Mouse (Mus musculus) midbrain, embryonic 16.5 days (tissue): ENCODE data around the gene Nat8f4. TPM values are rescaled to one million over a fixed set of nuclear protein-coding genes. Genes with fewer than 3 reads are reported as not detected.

ENCODE experiments used
- ATAC-seq: fragments of 200-750 bp; cut with Nextera tagmentation; 2 replicates; pipeline ENCODE4 v1.8.0; 2017; ENCODE audit warnings: moderate TSS enrichment
- H3K27ac ChIP-seq: fragments of 300-500 bp; sonication (generic); 2 replicates; pipeline ENCODE4 v1.5.1; 2014; ENCODE audit warnings: mild to moderate bottlenecking, low read length, mixed read lengths
- H3K27me3 ChIP-seq: fragments of 300-500 bp; sonication (generic); 2 replicates; pipeline ENCODE4 v1.6.1; 2014; ENCODE audit warnings: low read depth, low read length, mixed read lengths; ENCODE audit not compliant: control insufficient read depth, insufficient read depth
- H3K36me3 ChIP-seq: fragments of 300-500 bp; sonication (generic); 2 replicates; pipeline ENCODE4 v1.6.1; 2014; ENCODE audit warnings: mild to moderate bottlenecking, low read length, moderate library complexity, mixed read lengths; ENCODE audit not compliant: control insufficient read depth, insufficient read depth
- H3K4me1 ChIP-seq: fragments of 300-500 bp; sonication (generic); 2 replicates; pipeline ENCODE4 v1.6.1; 2014; ENCODE audit warnings: mild to moderate bottlenecking, low read length, mixed read lengths; ENCODE audit not compliant: control insufficient read depth, insufficient read depth
- H3K4me2 ChIP-seq: fragments of 300-500 bp; sonication (generic); 2 replicates; pipeline ENCODE4 v1.6.1; 2014; ENCODE audit warnings: mild to moderate bottlenecking, low read length, mixed read lengths
- H3K4me3 ChIP-seq: fragments of 300-500 bp; sonication (generic); 2 replicates; pipeline ENCODE4 v1.5.1; 2014; ENCODE audit warnings: low read depth, mild to moderate bottlenecking, low read length, moderate library complexity, mixed read lengths
- H3K9ac ChIP-seq: fragments of 300-500 bp; sonication (generic); 2 replicates; pipeline ENCODE4 v1.6.1; 2014; ENCODE audit warnings: low read depth, low read length, mixed read lengths
- H3K9me3 ChIP-seq: fragments of 300-500 bp; sonication (generic); replicated peaks from 2 replicates; pipeline ENCODE4 v1.6.1; 2014; ENCODE audit warnings: mild to moderate bottlenecking, low read length, mixed read lengths; ENCODE audit not compliant: control insufficient read depth, poor library complexity, severe bottlenecking
- WGBS: fragments of 180-500 bp; shearing (Covaris S2); extraction: QIAGEN DNeasy Blood & Tissue Kit; methylation state at CpG from one replicate; pipeline ENCODE4 v1.1.7; 2014; 5-methylcytosine and 5-hydroxymethylcytosine counted together
- polyA plus RNA-seq: library from polyadenylated mRNA; unstranded; fragments of >200 nt; fragmentation: Nextera tagmentation; extraction: Ambion mirVana; gene quantifications from 2 replicates; pipeline ENCODE4 v1.2.1, GENCODE M21; 2015

The Nat8f4 gene
- polyA plus RNA-seq, 1 experiment from 2014 or later: 7.0 TPM

DNA sequence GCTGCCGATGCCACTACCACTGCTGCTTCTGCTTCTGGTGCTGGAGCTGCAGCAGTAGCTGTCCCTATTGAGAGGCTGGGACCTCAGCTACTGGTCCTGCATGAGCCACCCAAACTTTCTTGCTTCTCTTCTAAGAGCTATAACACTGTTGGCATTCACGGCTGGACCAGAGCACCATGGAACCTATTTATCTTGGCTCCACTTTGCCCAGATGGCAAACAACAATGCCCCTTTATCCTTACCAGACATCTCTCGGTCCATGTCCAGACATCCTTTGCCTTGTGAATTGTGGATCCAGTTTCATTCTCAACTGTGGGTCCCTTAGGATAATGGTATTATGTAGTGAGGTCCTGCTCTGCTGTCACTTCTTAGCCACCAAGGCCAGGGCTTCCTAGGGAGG is 43.4 kb downstream of the Nat8f4 start:
- Histone ChIP-seq H3K27ac (no peak overlapping the region), H3K9me3 (no peaks in the 10 kb centered on the region), H3K4me2 (no peak overlapping the region), H3K4me3 (no peak overlapping the region), H3K4me1 (no peaks in the 10 kb centered on the region), H3K36me3 (no peaks in the 10 kb centered on the region), H3K27me3 (no peaks in the 10 kb centered on the region), H3K9ac (no peak overlapping the region)
- no peak for ATAC-seq
- WGBS: 90% methylated on average over 3 of the region's 3 CpGs

DNA sequence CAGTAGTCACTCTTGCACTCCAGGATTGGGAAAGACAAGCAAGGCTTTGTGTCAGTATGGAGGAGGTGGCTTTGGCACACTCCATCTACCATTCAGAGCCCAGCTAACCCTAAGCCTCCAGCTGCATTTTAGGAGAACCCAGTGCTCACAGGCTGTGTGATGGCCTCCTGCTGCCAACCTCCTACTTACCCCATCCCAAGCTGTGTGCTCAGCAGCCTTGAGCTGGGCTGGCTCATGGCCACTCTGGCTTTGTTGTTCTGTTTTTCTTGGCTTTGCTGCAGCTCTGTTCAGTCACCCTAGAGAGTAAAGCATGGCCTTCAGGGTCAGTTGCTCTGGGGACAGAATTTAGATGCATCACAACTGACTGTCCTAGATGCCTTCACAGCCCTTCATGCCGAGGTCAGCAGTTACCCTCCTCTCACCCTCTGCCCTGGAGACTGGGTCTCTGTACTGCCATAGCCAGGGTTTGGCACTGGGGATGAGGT is 48.4 kb downstream of the Nat8f4 start:
- no peak overlapping the region for H3K9ac ChIP-seq
- H3K27me3 ChIP-seq: no peaks in the 10 kb centered on the region
- H3K36me3 ChIP-seq: no peaks in the 10 kb centered on the region
- H3K4me3 ChIP-seq: no peak overlapping the region
- no peaks in the 10 kb centered on the region for H3K9me3 ChIP-seq
- no peak overlapping the region for H3K27ac ChIP-seq
- peak; percentile 91 for ATAC-seq
- H3K4me2 ChIP-seq: no peak overlapping the region
- no peaks in the 10 kb centered on the region for H3K4me1 ChIP-seq
- 67% methylated on average over 1 of the region's 1 CpGs for WGBS

DNA sequence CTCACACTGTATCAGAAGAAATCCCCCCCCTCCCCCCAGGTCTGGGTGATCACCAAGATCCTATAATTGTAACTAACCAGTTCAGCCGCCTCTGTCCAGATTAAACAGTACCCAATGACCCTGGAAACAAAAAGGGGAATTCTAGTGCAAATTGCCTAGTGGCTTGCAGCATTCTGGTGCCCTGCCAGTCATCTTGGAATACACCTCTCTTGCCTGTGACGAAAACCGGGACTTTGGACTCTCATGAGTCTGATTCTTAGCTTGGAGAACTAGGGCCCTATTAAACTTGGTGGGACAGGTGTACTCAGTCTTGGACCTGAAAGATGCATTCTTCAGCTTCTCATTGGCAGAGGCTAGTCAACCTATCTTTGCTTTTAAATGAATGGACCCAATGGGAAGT is 51.2 kb downstream of the Nat8f4 start:
- Histone ChIP-seq H3K4me3 (no peak overlapping the region), H3K4me2 (no peak overlapping the region), H3K9ac (no peak overlapping the region), H3K36me3 (no peaks in the 10 kb centered on the region), H3K27me3 (no peaks in the 10 kb centered on the region), H3K27ac (no peak overlapping the region), H3K4me1 (no peaks in the 10 kb centered on the region), H3K9me3 (no peaks in the 10 kb centered on the region)
- ATAC-seq: no peak
- 65% methylated on average over 3 of the region's 3 CpGs for WGBS

DNA sequence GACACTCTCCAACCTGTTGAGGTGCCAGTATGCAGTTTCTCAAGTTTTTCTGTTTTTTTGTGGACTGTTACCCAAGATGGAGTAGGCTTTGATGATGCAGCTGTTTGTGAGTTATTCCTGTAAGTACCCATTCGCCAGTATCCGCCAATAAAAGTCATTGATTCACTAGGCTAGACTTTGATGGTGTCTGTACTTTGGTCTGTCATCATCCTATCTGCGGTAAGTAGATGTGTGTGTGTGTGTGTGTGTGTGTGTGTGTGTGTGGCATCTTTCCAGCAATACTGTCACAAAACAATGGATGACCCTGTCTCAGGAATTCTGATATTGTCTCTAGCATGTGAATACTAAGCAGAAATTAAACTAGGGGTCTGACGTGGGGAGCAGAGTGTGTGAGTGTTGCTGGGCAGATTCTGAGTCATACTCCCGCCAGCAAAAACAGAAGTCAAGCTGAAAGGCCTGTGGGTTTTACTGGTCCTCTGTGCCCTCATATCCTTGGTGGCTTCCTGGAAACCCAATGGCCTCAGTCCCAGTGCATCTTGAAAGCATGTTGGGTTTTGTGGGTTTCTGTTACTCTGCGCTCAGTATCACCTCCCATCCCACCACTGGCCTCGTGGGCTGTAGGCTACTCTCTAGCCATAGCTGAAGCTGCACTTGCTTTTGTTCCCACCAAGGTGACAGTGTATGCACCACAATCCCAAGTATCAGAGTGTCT is 53.5 kb downstream of the Nat8f4 start:
- no peaks in the 10 kb centered on the region for H3K27me3 ChIP-seq
- ATAC-seq: no peak
- H3K4me1 ChIP-seq: no peaks in the 10 kb centered on the region
- H3K36me3 ChIP-seq: no peaks in the 10 kb centered on the region
- no peaks in the 10 kb centered on the region for H3K9me3 ChIP-seq
- no peak overlapping the region for H3K4me2 ChIP-seq
- H3K4me3 ChIP-seq: no peak overlapping the region
- H3K27ac ChIP-seq: no peak overlapping the region
- no peak overlapping the region for H3K9ac ChIP-seq
- 90% methylated on average over 7 of the region's 7 CpGs for WGBS

DNA sequence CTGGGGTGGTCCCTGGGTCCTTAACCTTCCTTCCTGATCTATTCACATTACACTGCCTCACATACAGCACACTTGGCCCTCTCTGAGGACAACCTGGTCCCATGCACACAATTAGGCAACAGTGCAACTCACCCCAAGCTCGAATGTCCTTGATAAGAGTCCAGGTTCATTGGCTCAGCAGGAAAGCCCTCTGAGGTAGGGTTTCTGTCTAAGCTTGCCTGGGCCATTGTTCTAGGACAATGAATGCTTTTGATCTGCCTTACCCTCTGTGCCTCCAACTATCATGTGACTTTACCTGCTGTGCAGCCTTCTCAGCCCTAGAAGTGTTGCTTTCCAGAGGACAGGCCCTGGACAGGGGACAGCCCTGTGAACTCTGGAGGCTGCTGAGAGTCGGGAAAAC is 55.4 kb downstream of the Nat8f4 start:
- H3K4me2 ChIP-seq: no peak overlapping the region
- H3K4me1 ChIP-seq: no peaks in the 10 kb centered on the region
- no peak overlapping the region for H3K27ac ChIP-seq
- no peaks in the 10 kb centered on the region for H3K27me3 ChIP-seq
- 11% methylated on average over 2 of the region's 2 CpGs for WGBS
- H3K9me3 ChIP-seq: no peaks in the 10 kb centered on the region
- no peak for ATAC-seq
- no peaks in the 10 kb centered on the region for H3K36me3 ChIP-seq
- no peak overlapping the region for H3K9ac ChIP-seq
- no peak overlapping the region for H3K4me3 ChIP-seq

Other genes with a start within 250 kb of the Nat8f4 start
- gene Nat8f7, start 191.7 kb downstream of the Nat8f4 start, polyA plus RNA-seq: not detected in 2 replicates
- 0.51 and 0.52 TPM in 2 replicates for gene Nat8f3, start 139.1 kb downstream of the Nat8f4 start, polyA plus RNA-seq
- not detected in 2 replicates for gene Nat8f6, start 83.9 kb downstream of the Nat8f4 start, polyA plus RNA-seq
- 0.25 TPM in 1 of 2 replicates, not detected in the other for gene Nat8f5, start 83.9 kb downstream of the Nat8f4 start, polyA plus RNA-seq
- 0.33 TPM in 1 of 2 replicates, not detected in the other for gene Nat8, start 72.8 kb downstream of the Nat8f4 start, polyA plus RNA-seq
- 0.05 TPM in 1 of 2 replicates, not detected in the other for gene Nat8f2, start 35.7 kb downstream of the Nat8f4 start, polyA plus RNA-seq
- 53.7 and 60.1 TPM in 2 replicates for gene Tprkb, start 7.0 kb upstream of the Nat8f4 start, polyA plus RNA-seq
- gene Nat8f1, start 10.8 kb upstream of the Nat8f4 start, polyA plus RNA-seq: 19.9 and 23.1 TPM in 2 replicates
- gene Dusp11, start 56.8 kb upstream of the Nat8f4 start, polyA plus RNA-seq: 51.0 and 60.8 TPM in 2 replicates
- not detected in 2 replicates for gene Figla, start 111.3 kb upstream of the Nat8f4 start, polyA plus RNA-seq
- 166 and 197 TPM in 2 replicates for gene Add2, start 123.8 kb upstream of the Nat8f4 start, polyA plus RNA-seq